Mouse (Mus musculus) kidney, embryonic 15.5 days (tissue): ENCODE data around the gene Ocm. TPM values are rescaled to one million over a fixed set of nuclear protein-coding genes. Genes with fewer than 3 reads are reported as not detected.
A peak's percentile ranks its signal among the peaks of the same experiment; 100 is the strongest.

ENCODE experiments used
- ATAC-seq: fragments of 200-750 bp; cut with Nextera tagmentation; replicated peaks from 2 replicates; pipeline ENCODE4 v1.8.0; 2017; ENCODE audit warnings: moderate TSS enrichment; ENCODE audit not compliant: low FRiP score
- H3K27ac ChIP-seq: fragments of 300-500 bp; sonication (generic); 2 replicates; pipeline ENCODE4 v1.5.1; 2015; ENCODE audit warnings: mild to moderate bottlenecking, inconsistent platforms
- H3K27me3 ChIP-seq: fragments of 300-500 bp; sonication (generic); 2 replicates; pipeline ENCODE4 v1.6.1; 2015; ENCODE audit warnings: inconsistent platforms
- H3K36me3 ChIP-seq: fragments of 300-500 bp; sonication (generic); 2 replicates; pipeline ENCODE4 v1.6.1; 2015; ENCODE audit warnings: inconsistent platforms
- H3K4me1 ChIP-seq: fragments of 300-500 bp; sonication (generic); 2 replicates; pipeline ENCODE4 v1.6.1; 2015; ENCODE audit warnings: inconsistent platforms
- H3K4me2 ChIP-seq: fragments of 300-500 bp; sonication (generic); 2 replicates; pipeline ENCODE4 v1.6.1; 2015; ENCODE audit warnings: moderate library complexity, mild to moderate bottlenecking, inconsistent platforms
- H3K4me3 ChIP-seq: fragments of 300-500 bp; sonication (generic); replicated peaks from 2 replicates; pipeline ENCODE4 v1.5.1; 2015; ENCODE audit warnings: mild to moderate bottlenecking, inconsistent platforms
- H3K9ac ChIP-seq: fragments of 300-500 bp; sonication (generic); 2 replicates; pipeline ENCODE4 v1.6.1; 2015; ENCODE audit warnings: mild to moderate bottlenecking, inconsistent platforms
- H3K9me3 ChIP-seq: fragments of 300-500 bp; sonication (generic); replicated peaks from 2 replicates; pipeline ENCODE4 v1.6.1; 2016; ENCODE audit warnings: inconsistent platforms
- WGBS: fragments of 180-500 bp; shearing (Covaris S2); methylation state at CpG from one replicate; pipeline ENCODE4 v1.1.7; 2015; ENCODE audit warnings: mixed read lengths; 5-methylcytosine and 5-hydroxymethylcytosine counted together
- polyA plus RNA-seq: library from polyadenylated mRNA; unstranded; fragments of >200 nt; fragmentation: Nextera tagmentation; extraction: Ambion mirVana; gene quantifications from 2 replicates; pipeline ENCODE4 v1.2.1, GENCODE M21; 2015

Gene Ocm
- polyA plus RNA-seq = 5.0 TPM in 2 replicates

DNA sequence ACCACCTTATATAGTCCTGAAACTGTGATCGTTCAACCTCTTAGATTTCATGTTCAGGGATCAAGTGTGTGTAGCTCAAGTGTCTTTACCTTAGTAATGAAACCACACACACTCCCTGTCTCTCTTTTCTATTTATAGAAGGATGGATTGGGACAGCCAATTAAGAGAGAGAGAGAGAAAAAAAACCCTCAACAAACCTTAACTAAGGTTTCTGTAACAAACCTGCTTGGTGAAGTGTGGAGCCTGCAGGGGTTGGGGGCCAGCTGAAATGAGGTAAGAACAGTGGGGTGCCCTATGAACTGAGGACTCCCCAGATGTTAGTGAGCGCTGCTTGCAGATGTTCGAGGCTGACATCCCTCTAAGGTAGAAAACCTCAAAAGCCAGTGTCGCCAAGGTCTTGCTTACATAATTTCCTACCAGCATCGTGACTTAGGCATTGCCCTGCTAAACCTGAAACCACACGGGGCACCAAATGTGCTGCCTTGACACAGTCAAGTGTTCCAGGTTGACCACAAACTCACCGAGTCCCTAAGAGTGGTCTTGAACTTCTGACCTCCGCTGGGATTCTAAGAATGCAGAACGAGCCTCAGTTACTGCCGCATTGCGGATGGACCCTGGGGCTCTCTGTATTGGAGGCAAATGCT, at the start of gene Ocm:
TSS of gene Ocm (minus strand) at position 51 of the 644 bp plus-strand sequence.
- Histone ChIP-seq H3K27ac (no peak within 1 kb of the TSS), H3K27me3 (no peaks in the 10 kb centered on the region), H3K36me3 (no peaks in the 10 kb centered on the region), H3K4me2 (no peak within 1 kb of the TSS), H3K9me3 (no peaks in the 10 kb centered on the region), H3K4me3 (no peak within 1 kb of the TSS), H3K4me1 (no peaks in the 10 kb centered on the region), H3K9ac (no peak within 1 kb of the TSS)
- ATAC-seq = no peak
- WGBS = 66% methylated on average over 11 of the region's 11 CpGs

DNA sequence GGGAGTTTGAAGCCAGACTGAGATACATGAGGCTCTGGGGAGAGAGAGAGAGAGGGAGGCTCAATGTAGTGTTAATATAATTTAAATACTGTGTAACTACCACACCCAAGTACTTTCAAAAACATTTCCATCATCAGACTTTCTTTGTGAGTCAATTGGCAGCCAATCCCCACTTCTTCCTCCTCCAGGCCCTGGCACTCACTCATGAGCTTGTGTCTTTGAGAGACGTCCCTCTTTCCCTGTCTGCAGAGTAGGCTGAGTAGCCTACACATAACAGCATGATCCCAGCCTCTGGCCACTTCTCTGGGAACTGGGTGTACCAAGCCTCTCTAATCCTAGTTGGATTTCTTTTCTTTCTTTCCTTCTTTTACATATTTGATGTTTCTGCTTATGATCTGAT, 44.8 kb upstream of the Ocm start:
- no peaks in the 10 kb centered on the region for H3K36me3 ChIP-seq
- no peaks in the 10 kb centered on the region for H3K27me3 ChIP-seq
- no peaks in the 10 kb centered on the region for H3K9me3 ChIP-seq
- no peak for ATAC-seq
- H3K27ac ChIP-seq = no peak overlapping the region
- H3K9ac ChIP-seq = no peak overlapping the region
- H3K4me2 ChIP-seq = no peak overlapping the region
- no peak overlapping the region for H3K4me3 ChIP-seq
- 45% methylated on average over 1 of the region's 1 CpGs for WGBS
- no peaks in the 10 kb centered on the region for H3K4me1 ChIP-seq

DNA sequence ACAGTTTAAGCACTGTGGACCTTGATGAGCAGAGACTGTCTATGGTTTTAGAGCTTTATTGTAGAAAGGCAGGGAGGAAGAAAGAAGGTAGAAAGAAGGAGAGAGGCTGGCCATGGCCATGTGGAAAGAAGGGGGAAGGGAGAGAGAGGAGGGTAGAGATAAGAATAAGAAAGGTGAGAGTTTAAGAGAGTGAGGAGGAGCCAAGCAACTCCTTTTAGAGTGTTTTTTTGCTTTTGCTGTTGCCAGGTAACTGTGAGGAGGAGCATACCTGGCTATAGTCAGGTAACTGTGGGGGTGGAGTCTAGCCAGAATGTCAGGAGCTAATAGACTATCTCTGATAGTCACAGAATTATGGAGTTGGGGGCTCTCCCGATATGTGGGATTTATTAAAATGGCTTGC, 43.6 kb upstream of the Ocm start:
- Histone ChIP-seq H3K36me3 (no peaks in the 10 kb centered on the region), H3K4me2 (no peak overlapping the region), H3K9ac (no peak overlapping the region), H3K4me3 (no peak overlapping the region), H3K9me3 (no peaks in the 10 kb centered on the region), H3K4me1 (no peaks in the 10 kb centered on the region), H3K27me3 (no peaks in the 10 kb centered on the region), H3K27ac (no peak overlapping the region)
- ATAC-seq = no peak
- 96% methylated on average over 1 of the region's 1 CpGs for WGBS

- no peak overlapping the region for H3K4me3 ChIP-seq
- no peak overlapping the region for H3K27ac ChIP-seq
- WGBS = 95% methylated on average over 2 of the region's 2 CpGs
- no peaks in the 10 kb centered on the region for H3K9me3 ChIP-seq
- no peak for ATAC-seq
- H3K36me3 ChIP-seq = no peaks in the 10 kb centered on the region
- H3K4me1 ChIP-seq = no peaks in the 10 kb centered on the region
- H3K4me2 ChIP-seq = no peak overlapping the region
- H3K9ac ChIP-seq = no peak overlapping the region
- H3K27me3 ChIP-seq = no peaks in the 10 kb centered on the region
Observed at GRCm38 (mm10) chr5:144066036-144066435, 39.6 kb upstream of the Ocm start.

DNA sequence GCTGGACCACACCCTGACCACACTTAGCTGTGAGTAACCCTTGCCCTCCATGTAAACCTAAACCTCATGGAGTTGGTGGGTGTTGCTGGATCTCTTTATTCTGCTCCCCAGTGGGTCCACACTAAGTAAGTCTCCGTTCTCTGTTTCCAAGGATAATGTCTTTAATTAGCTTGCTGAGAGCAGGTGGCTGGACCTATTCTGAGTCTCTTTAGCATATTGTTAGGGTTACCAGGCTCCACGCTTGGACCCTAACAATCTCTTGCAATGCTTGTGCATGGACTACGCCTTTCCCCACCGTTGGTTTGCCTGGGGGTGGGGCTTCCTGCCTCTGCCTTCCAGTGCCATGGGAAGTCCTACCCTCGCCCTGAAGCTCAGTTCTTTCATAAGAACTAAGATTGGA, 37.6 kb upstream of the Ocm start:
- H3K9ac ChIP-seq = no peak overlapping the region
- H3K4me1 ChIP-seq = no peaks in the 10 kb centered on the region
- H3K27ac ChIP-seq = no peak overlapping the region
- no peak overlapping the region for H3K4me2 ChIP-seq
- H3K27me3 ChIP-seq = no peaks in the 10 kb centered on the region
- no peaks in the 10 kb centered on the region for H3K9me3 ChIP-seq
- ATAC-seq = no peak
- 73% methylated on average over 5 of the region's 5 CpGs for WGBS
- H3K4me3 ChIP-seq = no peak overlapping the region
- no peaks in the 10 kb centered on the region for H3K36me3 ChIP-seq

DNA sequence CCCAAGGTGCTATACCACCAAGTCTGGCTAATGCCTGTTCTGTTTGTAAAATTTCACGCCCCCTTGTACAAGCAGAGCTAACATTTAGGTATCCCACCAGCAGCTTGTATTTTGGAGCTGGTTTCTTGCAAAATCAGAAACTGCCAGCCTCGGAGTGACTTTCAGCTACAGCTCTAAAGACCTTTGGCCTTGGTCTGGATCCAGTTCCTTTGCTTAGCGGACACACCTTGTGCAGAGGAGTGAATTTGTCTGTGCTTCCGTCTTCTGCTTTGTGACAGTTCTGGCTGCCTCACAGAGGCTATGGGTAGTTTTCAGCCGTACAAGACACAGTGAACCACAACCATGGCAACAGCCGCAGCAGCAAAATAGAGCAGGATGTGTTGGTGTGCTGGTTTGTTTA, 27.9 kb upstream of the Ocm start:
- Histone ChIP-seq H3K27me3 (no peaks in the 10 kb centered on the region), H3K4me1 (no peaks in the 10 kb centered on the region), H3K27ac (no peak overlapping the region), H3K4me2 (no peak overlapping the region), H3K4me3 (no peak overlapping the region), H3K36me3 (no peaks in the 10 kb centered on the region), H3K9ac (no peak overlapping the region), H3K9me3 (no peaks in the 10 kb centered on the region)
- 87% methylated on average over 6 of the region's 6 CpGs for WGBS
- ATAC-seq = no peak

DNA sequence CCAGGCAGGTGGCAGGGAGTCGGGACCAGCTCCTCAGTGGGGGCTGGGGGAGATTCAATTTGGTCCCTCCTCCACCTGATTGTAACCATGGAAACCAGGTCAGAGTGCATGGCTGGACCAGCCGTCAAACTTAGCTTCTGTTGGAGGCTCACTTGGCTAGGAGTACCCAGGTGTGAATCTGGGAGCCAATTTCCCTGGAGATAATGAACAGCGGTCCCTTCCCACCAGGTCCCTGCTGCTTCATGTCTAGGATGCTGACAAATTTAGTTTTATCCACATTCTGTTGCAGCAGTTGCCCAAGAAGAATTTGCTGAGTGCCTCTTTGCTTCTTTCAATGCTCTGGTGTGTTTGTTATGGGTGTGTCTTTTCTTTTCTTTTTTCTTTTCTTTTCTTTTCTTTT, 27.0 kb upstream of the Ocm start:
- no peaks in the 10 kb centered on the region for H3K36me3 ChIP-seq
- no peak overlapping the region for H3K4me3 ChIP-seq
- ATAC-seq = no peak
- H3K4me2 ChIP-seq = no peak overlapping the region
- H3K9ac ChIP-seq = no peak overlapping the region
- no peaks in the 10 kb centered on the region for H3K4me1 ChIP-seq
- WGBS = 41% methylated on average over 3 of the region's 3 CpGs
- H3K27ac ChIP-seq = no peak overlapping the region
- H3K9me3 ChIP-seq = no peaks in the 10 kb centered on the region
- no peaks in the 10 kb centered on the region for H3K27me3 ChIP-seq

DNA sequence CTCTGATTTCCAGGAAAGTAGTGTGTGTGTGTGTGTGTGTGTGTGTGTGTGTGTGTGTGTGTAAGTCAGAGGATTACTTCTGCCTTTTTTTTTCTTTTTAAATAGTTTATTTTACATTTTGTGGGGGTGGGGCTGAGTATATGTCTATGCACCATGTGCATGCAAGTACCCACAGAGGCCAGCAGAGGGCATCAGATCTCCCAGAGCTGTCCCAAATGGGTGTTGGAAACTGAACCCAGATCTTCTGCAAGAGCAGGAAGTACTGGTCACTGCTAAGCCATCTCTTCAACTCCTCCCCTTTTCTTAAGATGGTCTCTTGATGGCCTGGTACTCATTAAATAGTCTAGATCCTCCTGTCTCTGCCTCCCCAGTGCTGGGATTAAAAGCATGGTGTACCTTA, 24.8 kb upstream of the Ocm start:
- H3K4me3 ChIP-seq = no peak overlapping the region
- H3K27ac ChIP-seq = no peak overlapping the region
- H3K4me2 ChIP-seq = no peak overlapping the region
- no peaks in the 10 kb centered on the region for H3K9me3 ChIP-seq
- no peaks in the 10 kb centered on the region for H3K36me3 ChIP-seq
- no peaks in the 10 kb centered on the region for H3K4me1 ChIP-seq
- no peak overlapping the region for H3K9ac ChIP-seq
- no peaks in the 10 kb centered on the region for H3K27me3 ChIP-seq
- no peak for ATAC-seq

DNA sequence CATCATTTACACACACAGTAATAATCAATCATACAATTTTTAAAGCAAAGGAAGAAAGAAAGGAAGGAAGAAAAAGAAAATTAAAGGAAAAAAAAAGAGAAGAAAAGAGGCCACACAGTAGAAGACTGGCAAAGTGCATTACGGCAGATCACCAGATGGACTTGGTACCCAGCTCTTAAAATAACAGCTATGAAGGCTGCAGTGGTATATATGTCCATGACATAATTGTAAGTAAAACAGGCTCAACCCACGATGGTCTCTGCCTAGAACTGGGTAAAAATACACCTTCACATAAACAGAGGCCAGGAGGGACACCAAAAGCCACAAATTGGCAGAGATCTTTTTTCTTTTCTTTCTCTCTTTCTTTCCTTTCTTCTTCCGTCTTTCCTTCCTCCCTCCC, 23.4 kb upstream of the Ocm start:
- Histone ChIP-seq H3K27ac (no peak overlapping the region), H3K4me3 (no peak overlapping the region), H3K9ac (no peak overlapping the region), H3K36me3 (no peaks in the 10 kb centered on the region), H3K9me3 (no peaks in the 10 kb centered on the region), H3K4me2 (no peak overlapping the region), H3K4me1 (no peaks in the 10 kb centered on the region), H3K27me3 (no peaks in the 10 kb centered on the region)
- WGBS = 75% methylated on average over 3 of the region's 3 CpGs
- no peak for ATAC-seq

DNA sequence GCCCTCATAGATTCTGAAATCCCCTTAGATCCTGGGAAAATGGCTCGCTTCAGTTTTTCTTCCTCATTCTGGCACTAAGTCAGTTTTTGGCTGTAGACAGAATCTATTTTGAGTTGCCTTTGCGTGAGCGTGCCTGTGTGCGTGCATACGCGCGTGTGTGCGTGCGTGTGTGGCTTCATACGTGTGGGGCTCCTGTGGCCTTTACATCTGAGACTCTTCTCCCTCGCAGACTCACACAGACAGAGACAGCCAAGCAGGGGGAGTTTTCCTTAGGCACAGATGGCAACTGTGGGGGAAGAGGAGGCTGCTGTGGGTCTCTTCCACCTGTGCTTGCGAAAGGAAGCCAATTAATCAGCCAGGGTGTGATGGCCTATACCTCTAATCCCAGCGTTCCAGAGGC, 20.9 kb upstream of the Ocm start:
- H3K4me2 ChIP-seq = no peak overlapping the region
- H3K4me1 ChIP-seq = no peaks in the 10 kb centered on the region
- no peak for ATAC-seq
- H3K9me3 ChIP-seq = no peaks in the 10 kb centered on the region
- H3K27ac ChIP-seq = no peak overlapping the region
- H3K36me3 ChIP-seq = no peaks in the 10 kb centered on the region
- 61% methylated on average over 13 of the region's 13 CpGs for WGBS
- no peak overlapping the region for H3K9ac ChIP-seq
- H3K27me3 ChIP-seq = no peaks in the 10 kb centered on the region
- H3K4me3 ChIP-seq = no peak overlapping the region

GRCm38 (mm10) chr5:144043166-144043565, 16.7 kb upstream of the Ocm start:
- Histone ChIP-seq H3K4me1 (0 out of 2 replicates have a peak, but pooled peaks cover 4% of the 10 kb centered on the region), H3K27me3 (no peaks in the 10 kb centered on the region), H3K27ac (no peak overlapping the region), H3K9ac (no peak overlapping the region), H3K4me2 (no peak overlapping the region), H3K4me3 (no peak overlapping the region), H3K9me3 (no peaks in the 10 kb centered on the region; the same call in 1 of the 2 replicates), H3K36me3 (no peaks in the 10 kb centered on the region)
- no peak for ATAC-seq
- whole genome bisulfite sequencing = 85% methylated on average over 11 of the region's 11 CpGs

DNA sequence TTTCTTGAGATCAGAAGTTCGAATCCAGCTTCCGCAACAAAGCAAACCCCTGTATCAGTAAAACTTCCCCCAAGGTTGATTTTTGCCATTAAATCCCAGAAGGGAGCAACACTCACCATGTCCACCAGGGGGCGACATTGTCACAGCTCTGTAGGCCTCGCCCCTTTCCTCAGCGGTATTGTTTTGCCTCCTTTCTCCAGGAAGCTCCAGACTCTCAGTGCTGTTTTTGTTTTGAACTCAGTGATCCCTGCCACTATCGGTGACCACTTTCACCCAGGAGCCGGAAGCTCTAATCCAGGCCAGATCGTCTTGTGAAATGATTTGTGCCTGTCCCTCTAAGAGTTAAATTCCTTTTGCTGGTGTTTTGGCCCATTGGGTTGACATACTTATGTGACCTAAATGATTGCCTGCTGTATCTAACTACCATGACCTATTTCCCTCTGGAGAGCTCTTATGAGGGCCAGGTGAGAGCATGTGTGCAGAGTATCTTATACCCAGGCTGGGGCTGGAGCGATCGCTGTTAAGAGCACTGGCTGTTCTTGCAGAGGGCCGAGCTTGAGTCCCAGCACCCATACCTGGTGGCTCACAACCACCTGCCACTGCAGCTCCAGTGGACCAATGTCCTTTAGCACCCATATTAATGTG, 14.4 kb upstream of the Ocm start:
- Histone ChIP-seq H3K27me3 (no peaks in the 10 kb centered on the region), H3K27ac (no peak overlapping the region), H3K4me3 (no peak overlapping the region), H3K4me1 (0 out of 2 replicates have a peak, but pooled peaks cover 4% of the 10 kb centered on the region), H3K9ac (no peak overlapping the region), H3K36me3 (no peaks in the 10 kb centered on the region), H3K9me3 (no peaks in the 10 kb centered on the region; the same call in 1 of the 2 replicates), H3K4me2 (peak overlapping the region; percentile 42)
- WGBS = 41% methylated on average over 11 of the region's 11 CpGs
- 0 out of 2 replicates have a peak, but pooled peaks have one; percentile 56 for ATAC-seq

DNA sequence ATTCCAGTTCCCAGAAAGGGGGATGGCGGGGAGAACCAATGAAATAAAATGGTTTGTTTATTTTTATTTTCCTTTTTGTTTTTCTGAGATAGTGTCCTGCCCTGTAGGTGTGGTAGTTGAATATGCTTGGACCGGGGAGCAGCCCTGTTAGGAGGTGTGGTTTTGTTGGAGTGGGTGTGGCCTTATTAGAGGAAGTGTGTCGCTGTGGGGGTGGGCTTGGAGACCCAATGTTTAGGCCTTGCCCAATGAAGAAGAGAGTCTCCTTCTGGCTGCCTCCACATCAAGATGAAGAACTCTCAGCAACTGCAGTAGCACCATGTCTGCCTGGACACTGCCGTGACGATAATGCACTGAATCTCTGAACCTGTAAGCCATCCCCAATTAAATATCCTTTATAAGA, 13.4 kb upstream of the Ocm start:
- ATAC-seq = no peak
- 0 out of 2 replicates have a peak, but pooled peaks cover 4% of the 10 kb centered on the region for H3K4me1 ChIP-seq
- H3K4me2 ChIP-seq = no peak overlapping the region
- no peaks in the 10 kb centered on the region for H3K27me3 ChIP-seq
- no peaks in the 10 kb centered on the region; the same call in 1 of the 2 replicates for H3K9me3 ChIP-seq
- H3K9ac ChIP-seq = no peak overlapping the region
- no peak overlapping the region for H3K4me3 ChIP-seq
- whole genome bisulfite sequencing = 85% methylated on average over 5 of the region's 5 CpGs
- H3K36me3 ChIP-seq = no peaks in the 10 kb centered on the region
- H3K27ac ChIP-seq = no peak overlapping the region
